Mouse (Mus musculus) mature B cell (primary cell): Measurements from ENCODE around the gene Pcf11.

ENCODE experiments used
- in situ Hi-C: fragments of 300-500 bp; cut with MboI; formaldehyde crosslinking; loops from 2 replicates; pipeline ENCODE4 v1.14.3; 2019

Gene Pcf11

GRCm38 (mm10) chr7:92637021-92637625 lies 32.6 kb downstream of the Pcf11 start, which contains the start of gene Ankrd42:
Gene Ankrd42, minus strand, starts transcription at chr7:92637142.
- in situ Hi-C loops = loop anchor here (10.0 kb wide), 1 partner anchor 208 kb away; no protein-coding TSS in a partner anchor

- in situ Hi-C loops = loop anchor here (10.0 kb wide), 1 partner anchor 208 kb away; no protein-coding TSS in a partner anchor
These were observed 33.3 kb downstream of the Pcf11 start for GRCm38 (mm10) chr7:92636295-92637011.

GRCm38 (mm10) chr7:92630167-92630566 lies 39.6 kb downstream of the Pcf11 start:
- in situ Hi-C loops = loop anchor here (10.0 kb wide), 1 partner anchor 215 kb away; no protein-coding TSS in a partner anchor

- in situ Hi-C loops = no loop called here
These were observed 45.2 kb downstream of the Pcf11 start for GRCm38 (mm10) chr7:92624488-92624887.

- in situ Hi-C loops = no loop called here
These were observed 58.9 kb downstream of the Pcf11 start for GRCm38 (mm10) chr7:92610830-92611229.

- in situ Hi-C loops = no loop called here
These were observed 64.8 kb downstream of the Pcf11 start for GRCm38 (mm10) chr7:92604961-92605360.
